Mouse (Mus musculus) frontal cortex, adult 2 months (tissue): ENCODE measurements around the gene Togaram1. TPM values are rescaled to one million over a fixed set of nuclear protein-coding genes. Genes with fewer than 3 reads are reported as not detected.

Experiments
- DNase-seq, 2 experiments: peaks; one replicate each; pipeline ENCODE4 v3.0.0; 2022; ENCODE audit warnings: low spot score in 1 of 2; ENCODE audit errors: extremely low spot score in 1 of 2
- polyA plus RNA-seq: library from polyadenylated mRNA; depleted of rRNA; stranded (reverse); fragments of >200 nt; gene quantifications from 2 replicates; pipeline ENCODE4 v1.2.3, GENCODE M21; 2012; rRNA removed

The Togaram1 gene
- 23.0 and 24.5 TPM in 2 replicates for polyA plus RNA-seq

- DNase-seq: peak; percentile 100
Measured at GRCm38 (mm10) chr12:64965124-64966026, at the start of gene Togaram1, which contains the start of gene Klhl28. TSS of gene Togaram1 (plus strand) at chr12:64965804. TSS of gene Klhl28 (minus strand) at chr12:64965534.

GRCm38 (mm10) chr12:64916735-64917134 is 48.9 kb upstream of the Togaram1 start:
- DNase-seq: no peak

- DNase-seq: peak; percentile 91 to 95
Measured at GRCm38 (mm10) chr12:64917578-64918471, 47.8 kb upstream of the Togaram1 start, which contains the start of gene Gm527. TSS of gene Gm527 (plus strand) at chr12:64917906.

GRCm38 (mm10) chr12:64937493-64937892 is 28.1 kb upstream of the Togaram1 start:
- DNase-seq: no peak

GRCm38 (mm10) chr12:64964560-64964959 is 1.0 kb upstream of the Togaram1 start:
- DNase-seq: no peak

GRCm38 (mm10) chr12:64966101-64966631 is 562 bp downstream of the Togaram1 start:
- DNase-seq: peak in 1 of 2 experiments; percentile 20

GRCm38 (mm10) chr12:64966652-64967435 is 1.2 kb downstream of the Togaram1 start:
- DNase-seq: peak in 1 of 2 experiments; percentile 11

GRCm38 (mm10) chr12:64967470-64967869 is 1.9 kb downstream of the Togaram1 start:
- no peak for DNase-seq

GRCm38 (mm10) chr12:64968067-64968466 is 2.5 kb downstream of the Togaram1 start:
- no peak for DNase-seq

GRCm38 (mm10) chr12:64971399-64971798 is 5.8 kb downstream of the Togaram1 start:
- DNase-seq: no peak

- DNase-seq: no peak
Measured at GRCm38 (mm10) chr12:64972063-64972462, 6.5 kb downstream of the Togaram1 start.

- DNase-seq: no peak
Measured at GRCm38 (mm10) chr12:64975558-64975957, 10.0 kb downstream of the Togaram1 start.

- no peak for DNase-seq
Measured at GRCm38 (mm10) chr12:64976191-64976590, 10.6 kb downstream of the Togaram1 start.

- DNase-seq: no peak
Measured at GRCm38 (mm10) chr12:64977518-64977917, 11.9 kb downstream of the Togaram1 start.

GRCm38 (mm10) chr12:65007725-65008124 is 42.1 kb downstream of the Togaram1 start:
- no peak for DNase-seq

- DNase-seq: peak in 1 of 2 experiments; percentile 50
Measured at GRCm38 (mm10) chr12:65022842-65023241, 57.2 kb downstream of the Togaram1 start.

GRCm38 (mm10) chr12:65035839-65036189 is 70.2 kb downstream of the Togaram1 start:
- no peak for DNase-seq

- peak; percentile 68 to 90 for DNase-seq
Measured at GRCm38 (mm10) chr12:65036190-65036870, 70.7 kb downstream of the Togaram1 start, which contains the start of gene Prpf39. TSS of gene Prpf39 (plus strand) at chr12:65036333.

GRCm38 (mm10) chr12:65036892-65037545 is 71.4 kb downstream of the Togaram1 start:
- DNase-seq: no peak
